Mouse (Mus musculus) heart, postnatal 0 days (tissue): ENCODE measurements at regions not wholly inside any gene's neighbourhood (a gene's known extent, or its start where the extent isn't known, plus 50 kb on each side); places are given as distances from the start of the nearest gene placed in this dataset.

Experiments used
- ATAC-seq: fragments of 200-750 bp; cut with Nextera tagmentation; 2 replicates; pipeline ENCODE4 v1.8.0; 2017; ENCODE audit warnings: low read depth, moderate number of reproducible peaks, moderate library complexity; ENCODE audit not compliant: insufficient read depth
- DNase-seq: peaks from one replicate; pipeline ENCODE4 v3.0.0-alpha.2; 2016; ENCODE audit warnings: low spot score
- H3K27ac ChIP-seq: fragments of 300-500 bp; sonication (generic); 2 replicates; pipeline ENCODE4 v1.5.1; 2014; ENCODE audit warnings: low read depth, mild to moderate bottlenecking
- H3K27me3 ChIP-seq: fragments of 300-500 bp; sonication (generic); 2 replicates; pipeline ENCODE4 v1.6.1; 2014; ENCODE audit warnings: low read length, mixed read lengths; ENCODE audit not compliant: control insufficient read depth, insufficient read depth
- H3K36me3 ChIP-seq: fragments of 300-500 bp; sonication (generic); replicated peaks from 2 replicates; pipeline ENCODE4 v1.6.1; 2014; ENCODE audit warnings: low read length, mixed read lengths; ENCODE audit not compliant: control insufficient read depth, insufficient read depth
- H3K4me1 ChIP-seq: fragments of 300-500 bp; sonication (generic); 2 replicates; pipeline ENCODE4 v1.6.1; 2014; ENCODE audit warnings: antibody characterized with exemption; ENCODE audit not compliant: control insufficient read depth, insufficient read depth
- H3K4me2 ChIP-seq: fragments of 300-500 bp; sonication (generic); 2 replicates; pipeline ENCODE4 v1.6.1; 2014; ENCODE audit warnings: low read depth, mild to moderate bottlenecking, low read length, moderate library complexity
- H3K4me3 ChIP-seq: fragments of 300-500 bp; sonication (generic); 2 replicates; pipeline ENCODE4 v1.5.1; 2014; ENCODE audit warnings: low read depth, low read length
- H3K9ac ChIP-seq: fragments of 300-500 bp; sonication (generic); replicated peaks from 2 replicates; pipeline ENCODE4 v1.6.1; 2014; ENCODE audit warnings: low read depth, low read length, mixed read lengths
- H3K9me3 ChIP-seq: fragments of 300-500 bp; sonication (generic); replicated peaks from 2 replicates; pipeline ENCODE4 v1.6.1; 2016; ENCODE audit warnings: low read length; ENCODE audit not compliant: control insufficient read depth
- CTCF ChIP-seq: IDR thresholded peaks from 2 replicates; pipeline ENCODE4 v1.5.1; 2016; ENCODE audit warnings: antibody characterized with exemption, control low read depth, low read depth
- EP300 ChIP-seq: IDR thresholded peaks from 2 replicates; pipeline ENCODE4 v1.6.1; 2016; ENCODE audit warnings: antibody characterized with exemption, low read depth
- WGBS: fragments of 180-500 bp; shearing (Covaris S2); extraction: QIAGEN DNeasy Blood & Tissue Kit; methylation state at CpG from one replicate; pipeline ENCODE4 v1.1.7; 2014; 5-methylcytosine and 5-hydroxymethylcytosine counted together

- no peak overlapping the region for H3K9ac ChIP-seq
- no peak for DNase-seq
- no peak overlapping the region for H3K4me2 ChIP-seq
- H3K4me3 ChIP-seq = no peak overlapping the region
- no peak for ATAC-seq
- no peak overlapping the region for H3K27ac ChIP-seq
- H3K36me3 ChIP-seq = no peaks in the 10 kb centered on the region
- H3K4me1 ChIP-seq = no peaks in the 10 kb centered on the region
- TF ChIP-seq EP300 (no peak), CTCF (no peak)
- H3K9me3 ChIP-seq = no peaks in the 10 kb centered on the region
- H3K27me3 ChIP-seq = no peaks in the 10 kb centered on the region
- WGBS = 88% methylated on average over 2 of the region's 2 CpGs
Measured at GRCm38 (mm10) chr4:31499888-31500287, 464.0 kb upstream of the Map3k7 start.

- no peak overlapping the region for H3K4me2 ChIP-seq
- no peak for ATAC-seq
Measured at GRCm38 (mm10) chr4:31500432-31500831, 463.5 kb upstream of the Map3k7 start.

DNA sequence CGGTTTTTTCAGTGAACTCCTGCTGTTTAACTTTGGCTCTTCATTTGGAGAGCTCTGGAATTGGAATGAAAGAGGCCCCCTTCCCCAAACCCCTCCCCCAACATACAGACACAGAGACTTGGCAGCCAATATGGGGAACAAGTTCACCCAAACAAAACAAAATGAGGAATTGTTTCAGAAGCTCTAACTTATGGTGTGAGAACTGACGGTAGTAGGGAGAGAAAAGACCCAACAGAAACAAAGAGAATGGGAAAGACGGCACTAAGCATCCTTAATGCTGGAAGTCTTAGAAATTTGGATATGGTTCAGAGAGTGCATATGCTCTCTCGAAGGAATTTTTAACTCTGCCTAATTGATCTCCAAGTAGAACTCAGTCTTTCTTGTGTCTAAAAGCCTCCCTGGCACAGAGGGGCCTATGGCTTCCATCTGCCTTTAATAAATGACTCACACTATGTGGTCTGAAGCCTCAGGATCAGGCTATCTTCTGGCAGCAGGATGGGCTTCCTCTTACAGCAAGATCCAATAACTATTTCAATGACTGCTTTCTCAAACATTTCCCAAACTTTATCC, 438.2 kb upstream of the Map3k7 start:
- Histone ChIP-seq H3K36me3 (no peaks in the 10 kb centered on the region), H3K4me2 (no peak overlapping the region), H3K27ac (no peak overlapping the region), H3K27me3 (no peaks in the 10 kb centered on the region), H3K4me3 (no peak overlapping the region), H3K9me3 (no peaks in the 10 kb centered on the region), H3K4me1 (no peaks in the 10 kb centered on the region), H3K9ac (no peak overlapping the region)
- TF ChIP-seq EP300 = no peak
- TF ChIP-seq CTCF = no peak
- no peak for DNase-seq
- 56% methylated on average over 4 of the region's 4 CpGs for WGBS
- ATAC-seq = no peak

More at GRCm38 (mm10) chr4:31500432-31500831, 463.5 kb upstream of the Map3k7 start:
- TF ChIP-seq CTCF (no peak), EP300 (no peak)
- H3K36me3 ChIP-seq = no peaks in the 10 kb centered on the region
- no peaks in the 10 kb centered on the region for H3K9me3 ChIP-seq
- DNase-seq = no peak
- no peaks in the 10 kb centered on the region for H3K27me3 ChIP-seq
- no peak overlapping the region for H3K27ac ChIP-seq
- H3K4me3 ChIP-seq = no peak overlapping the region
- H3K9ac ChIP-seq = no peak overlapping the region
- WGBS = 77% methylated on average over 4 of the region's 4 CpGs
- no peaks in the 10 kb centered on the region for H3K4me1 ChIP-seq

- H3K4me2 ChIP-seq = no peak overlapping the region
- H3K4me1 ChIP-seq = no peaks in the 10 kb centered on the region
- DNase-seq = no peak
- H3K27me3 ChIP-seq = no peaks in the 10 kb centered on the region
- H3K9ac ChIP-seq = no peak overlapping the region
- no peak overlapping the region for H3K4me3 ChIP-seq
- 25% methylated on average over 1 of the region's 1 CpGs for WGBS
- H3K27ac ChIP-seq = no peak overlapping the region
- H3K36me3 ChIP-seq = no peaks in the 10 kb centered on the region
- no peak for ATAC-seq
- H3K9me3 ChIP-seq = no peaks in the 10 kb centered on the region
- TF ChIP-seq CTCF (no peak), EP300 (no peak)
Measured at GRCm38 (mm10) chr4:31536811-31537210, 427.1 kb upstream of the Map3k7 start.

- ATAC-seq (no peak), DNase-seq (no peak)
- no peak for TF ChIP-seq CTCF
- TF ChIP-seq EP300 = no peak
- no peak overlapping the region for H3K27ac ChIP-seq
- WGBS = 82% methylated on average over 16 of the region's 16 CpGs
- peaks cover 4% of the 10 kb centered on the region; the same call in 1 of the 2 replicates for H3K4me1 ChIP-seq
- no peak overlapping the region for H3K4me3 ChIP-seq
- no peaks in the 10 kb centered on the region for H3K9me3 ChIP-seq
- H3K27me3 ChIP-seq = no peaks in the 10 kb centered on the region
- no peaks in the 10 kb centered on the region for H3K36me3 ChIP-seq
- no peak overlapping the region for H3K4me2 ChIP-seq
- H3K9ac ChIP-seq = no peak overlapping the region
Measured at GRCm38 (mm10) chr4:31553780-31554394, 410.0 kb upstream of the Map3k7 start.

GRCm38 (mm10) chr4:31555077-31555476, 408.8 kb upstream of the Map3k7 start:
- H3K27ac ChIP-seq = no peak overlapping the region
- DNase-seq (no peak), ATAC-seq (no peak)
- no peak for TF ChIP-seq EP300
- no peak for TF ChIP-seq CTCF
- WGBS = 85% methylated on average over 1 of the region's 1 CpGs
- H3K4me3 ChIP-seq = no peak overlapping the region
- no peaks in the 10 kb centered on the region for H3K36me3 ChIP-seq
- no peaks in the 10 kb centered on the region for H3K9me3 ChIP-seq
- H3K27me3 ChIP-seq = no peaks in the 10 kb centered on the region
- H3K9ac ChIP-seq = no peak overlapping the region
- H3K4me2 ChIP-seq = no peak overlapping the region
- H3K4me1 ChIP-seq = peaks cover 4% of the 10 kb centered on the region; the same call in 1 of the 2 replicates
